Mouse (Mus musculus) myocyte (in vitro differentiated cells): ENCODE results near the gene Acp4. TPM values are rescaled to one million over a fixed set of nuclear protein-coding genes. Genes with fewer than 3 reads are reported as not detected.
"Not testable (repeated sequence)": the region's sequence is repeated elsewhere in the genome, so short reads cannot be mapped to it uniquely, and the experiment has no call there.

Source experiments
- H3K27me3 ChIP-seq: one replicate; pipeline ENCODE4 v1.6.1; 2011; ENCODE audit not compliant: control insufficient read depth, insufficient read depth, insufficient read length
- H3K36me3 ChIP-seq: one replicate; pipeline ENCODE4 v1.6.1; 2011; ENCODE audit not compliant: control insufficient read depth, insufficient read depth
- H3K4me2 ChIP-seq: one replicate; pipeline ENCODE4 v1.6.1; 2011; ENCODE audit warnings: low read depth, control low read depth
- H3K4me3 ChIP-seq: one replicate; pipeline ENCODE4 v1.5.1; 2011; ENCODE audit warnings: mild to moderate bottlenecking, control low read depth, moderate library complexity
- H3K79me2 ChIP-seq: one replicate; pipeline ENCODE4 v1.6.1; 2011; ENCODE audit not compliant: control insufficient read depth, insufficient read depth
- H3ac ChIP-seq: one replicate; pipeline ENCODE4 v1.6.1; 2011; ENCODE audit not compliant: control insufficient read depth, insufficient read length
- CEBPB ChIP-seq: IDR thresholded peaks from 2 replicates; pipeline ENCODE4 v1.6.1; 2011; ENCODE audit warnings: mild to moderate bottlenecking, moderate library complexity; ENCODE audit not compliant: poor library complexity, insufficient read depth, severe bottlenecking
- E2F4 ChIP-seq: IDR thresholded peaks from one replicate; pipeline ENCODE4 v1.6.1; 2011; ENCODE audit warnings: mild to moderate bottlenecking, control low read depth, moderate library complexity; ENCODE audit not compliant: insufficient read depth
- MAX ChIP-seq: IDR thresholded peaks from one replicate; pipeline ENCODE4 v1.6.1; 2011; ENCODE audit warnings: low read depth, mild to moderate bottlenecking, control low read depth
- MYOD1 ChIP-seq, 3 experiments: IDR thresholded peaks; one replicate each; pipeline ENCODE4 v1.6.1; 2011; ENCODE audit warnings: control low read depth in 2 of 3, low read depth in 2 of 3, mild to moderate bottlenecking in 2 of 3, moderate library complexity in 1 of 3; ENCODE audit not compliant: insufficient read length in 2 of 3, control insufficient read depth in 1 of 3
- MYOG ChIP-seq, 3 experiments: IDR thresholded peaks; one replicate each; pipeline ENCODE4 v1.6.1; 2011; ENCODE audit warnings: control low read depth in 2 of 3, low read depth in 2 of 3, mild to moderate bottlenecking in 2 of 3; ENCODE audit not compliant: insufficient read length in 2 of 3, control insufficient read depth in 1 of 3, insufficient read depth in 1 of 3
- POLR2A ChIP-seq: IDR thresholded peaks from one replicate; pipeline ENCODE4 v1.6.1; 2011; ENCODE audit warnings: low read depth, mild to moderate bottlenecking, control low read depth, moderate library complexity; ENCODE audit not compliant: insufficient read length
- POLR2AphosphoS2 ChIP-seq: IDR thresholded peaks from one replicate; pipeline ENCODE4 v1.6.1; 2011; ENCODE audit warnings: low read depth, control low read depth; ENCODE audit not compliant: insufficient read length
- REST ChIP-seq: IDR thresholded peaks from one replicate; pipeline ENCODE4 v1.6.1; 2011; ENCODE audit warnings: mild to moderate bottlenecking, control low read depth, moderate library complexity; ENCODE audit not compliant: insufficient read depth, insufficient read length
- SRF ChIP-seq: IDR thresholded peaks from one replicate; pipeline ENCODE4 v1.6.1; 2011; ENCODE audit warnings: low read depth; ENCODE audit not compliant: control insufficient read depth, insufficient read length
- TCF12 ChIP-seq: IDR thresholded peaks from one replicate; pipeline ENCODE4 v1.6.1; 2011; ENCODE audit warnings: mild to moderate bottlenecking, control low read depth; ENCODE audit not compliant: poor library complexity, insufficient read depth, severe bottlenecking
- TCF3 ChIP-seq: IDR thresholded peaks from one replicate; pipeline ENCODE4 v1.6.1; 2011; ENCODE audit warnings: low read depth, control low read depth; ENCODE audit not compliant: insufficient read length
- USF1 ChIP-seq: IDR thresholded peaks from one replicate; pipeline ENCODE4 v1.6.1; 2011; ENCODE audit warnings: low read depth, mild to moderate bottlenecking, control low read depth, moderate library complexity
- polyA plus RNA-seq: library from polyadenylated mRNA; unstranded; fragments of >200 nt; fragmentation: generic; extraction: Trizol; gene quantifications from one replicate; pipeline ENCODE4 v1.2.1, GENCODE M21; 2012; ENCODE audit warnings: missing spikeins

Acp4 gene
- polyA plus RNA-seq, 1 experiment, result 0.06 TPM

- H3K79me2 ChIP-seq, result no peaks in the 10 kb centered on the region
- H3K4me3 ChIP-seq, result no peak overlapping the region
Measured at GRCm38 (mm10) chr7:44239913-44240312, 17.3 kb downstream of the Acp4 start.

GRCm38 (mm10) chr7:44235909-44236308, 21.3 kb downstream of the Acp4 start, which contains the start of gene Gm36864:
Gene Gm36864 (plus strand): TSS chr7:44236177.
- Histone ChIP-seq H3K79me2 (no peaks in the 10 kb centered on the region), H3ac (no peak within 1 kb of the TSS), H3K36me3 (no peaks in the 10 kb centered on the region), H3K4me2 (no peak within 1 kb of the TSS), H3K27me3 (peaks cover 30% of the 10 kb centered on the region), H3K4me3 (no peak within 1 kb of the TSS)
- TF ChIP-seq MAX (no peak), USF1 (no peak), REST (no peak), POLR2AphosphoS2 (no peak), POLR2A (no peak), SRF (no peak), TCF12 (no peak), MYOD1 (IDR thresholded peaks at IDR 0.05; ENCODE audit: control insufficient read depth in 1 of 3, insufficient read length in 2 of 3, low read depth in 2 of 3) (no peak), TCF3 (no peak), E2F4 (no peak), CEBPB (no peak), MYOG (IDR thresholded peaks at IDR 0.05; ENCODE audit: control insufficient read depth in 1 of 3, insufficient read depth in 1 of 3, insufficient read length in 2 of 3, low read depth in 2 of 3) (no peak)

More at GRCm38 (mm10) chr7:44239913-44240312, 17.3 kb downstream of the Acp4 start:
- H3ac ChIP-seq, result no peak overlapping the region
- H3K36me3 ChIP-seq, result no peaks in the 10 kb centered on the region
- TF ChIP-seq TCF12, result no peak
- TF ChIP-seq E2F4, result no peak
- TF ChIP-seq MYOG (IDR thresholded peaks at IDR 0.05; ENCODE audit: control insufficient read depth in 1 of 3, insufficient read depth in 1 of 3, insufficient read length in 2 of 3, low read depth in 2 of 3), result no peak
- no peak for TF ChIP-seq CEBPB
- TF ChIP-seq MYOD1 (IDR thresholded peaks at IDR 0.05; ENCODE audit: control insufficient read depth in 1 of 3, insufficient read length in 2 of 3, low read depth in 2 of 3), result no peak
- TF ChIP-seq POLR2AphosphoS2, result no peak
- TF ChIP-seq TCF3, result no peak
- no peak for TF ChIP-seq REST
- no peak for TF ChIP-seq SRF
- no peak overlapping the region for H3K4me2 ChIP-seq
- H3K27me3 ChIP-seq, result peaks cover 25% of the 10 kb centered on the region

GRCm38 (mm10) chr7:44225076-44225475, 32.1 kb downstream of the Acp4 start, which contains the start of gene Klk1:
Gene Klk1 (plus strand): TSS chr7:44225360.
- Histone ChIP-seq H3K79me2 (no peaks in the 10 kb centered on the region), H3K4me3 (no peak within 1 kb of the TSS), H3K27me3 (peaks cover 33% of the 10 kb centered on the region), H3K36me3 (no peaks in the 10 kb centered on the region), H3K4me2 (no peak within 1 kb of the TSS), H3ac (no peak within 1 kb of the TSS)
- TF ChIP-seq REST (no peak), TCF3 (no peak), MAX (no peak), POLR2A (no peak), POLR2AphosphoS2 (no peak), USF1 (no peak), CEBPB (no peak), MYOD1 (IDR thresholded peaks at IDR 0.05; ENCODE audit: control insufficient read depth in 1 of 3, insufficient read length in 2 of 3, low read depth in 2 of 3) (no peak), MYOG (IDR thresholded peaks at IDR 0.05; ENCODE audit: control insufficient read depth in 1 of 3, insufficient read depth in 1 of 3, insufficient read length in 2 of 3, low read depth in 2 of 3) (no peak)

- not testable (repeated sequence) for H3ac ChIP-seq, H3K36me3 ChIP-seq, H3K4me3 ChIP-seq, H3K4me2 ChIP-seq, H3K79me2 ChIP-seq
- peaks cover 12% of the 10 kb centered on the region for H3K27me3 ChIP-seq
Measured at GRCm38 (mm10) chr7:44222335-44222734, 34.8 kb downstream of the Acp4 start.

GRCm38 (mm10) chr7:44221601-44222000, 35.6 kb downstream of the Acp4 start:
- not testable (repeated sequence) for H3K79me2 ChIP-seq, H3K27me3 ChIP-seq, H3K36me3 ChIP-seq, H3K4me2 ChIP-seq, H3ac ChIP-seq, H3K4me3 ChIP-seq

GRCm38 (mm10) chr7:44215645-44216044, 41.5 kb downstream of the Acp4 start, which contains the start of gene Klk1b5:
Gene Klk1b5 (plus strand): TSS chr7:44215945.
- Histone ChIP-seq H3ac (no peak within 1 kb of the TSS), H3K27me3 (peaks cover 7% of the 10 kb centered on the region), H3K36me3 (no peaks in the 10 kb centered on the region), H3K4me2 (no peak within 1 kb of the TSS), H3K79me2 (no peaks in the 10 kb centered on the region), H3K4me3 (no peak within 1 kb of the TSS)
- TF ChIP-seq TCF12 (no peak), REST (no peak), MYOD1 (IDR thresholded peaks at IDR 0.05; ENCODE audit: control insufficient read depth in 1 of 3, insufficient read length in 2 of 3, low read depth in 2 of 3) (no peak), POLR2A (no peak), POLR2AphosphoS2 (no peak), CEBPB (no peak), MAX (no peak), TCF3 (no peak), MYOG (IDR thresholded peaks at IDR 0.05; ENCODE audit: control insufficient read depth in 1 of 3, insufficient read depth in 1 of 3, insufficient read length in 2 of 3, low read depth in 2 of 3) (no peak)
